Mouse (Mus musculus) intestine, embryonic 14.5 days (tissue): Measurements from ENCODE around the gene Tacr1. TPM values are rescaled to one million over a fixed set of nuclear protein-coding genes. Genes with fewer than 3 reads are reported as not detected.

Source experiments
- ATAC-seq: fragments of 200-750 bp; cut with Nextera tagmentation; replicated peaks from 2 replicates; pipeline ENCODE4 v1.8.0; 2017; ENCODE audit warnings: low read depth, moderate number of reproducible peaks, moderate TSS enrichment, moderate library complexity; ENCODE audit not compliant: low FRiP score, low TSS enrichment
- DNase-seq: peaks from one replicate; pipeline ENCODE4 v3.0.0-alpha.2; 2018; ENCODE audit warnings: low spot score
- H3K27ac ChIP-seq: fragments of 300-500 bp; sonication (generic); 2 replicates; pipeline ENCODE4 v1.5.1; 2014; ENCODE audit warnings: low read depth, mild to moderate bottlenecking, control low read depth
- H3K27me3 ChIP-seq: fragments of 300-500 bp; sonication (generic); replicated peaks from 2 replicates; pipeline ENCODE4 v1.6.1; 2014; ENCODE audit warnings: low read length, control low read depth; ENCODE audit not compliant: control insufficient read depth, insufficient read depth
- H3K36me3 ChIP-seq: fragments of 300-500 bp; sonication (generic); 2 replicates; pipeline ENCODE4 v1.6.1; 2014; ENCODE audit warnings: low read length, control low read depth; ENCODE audit not compliant: control insufficient read depth, insufficient read depth
- H3K4me1 ChIP-seq: fragments of 300-500 bp; sonication (generic); replicated peaks from 2 replicates; pipeline ENCODE4 v1.6.1; 2014; ENCODE audit warnings: low read length, control low read depth, mixed read lengths; ENCODE audit not compliant: control insufficient read depth, insufficient read depth
- H3K4me2 ChIP-seq: fragments of 300-500 bp; sonication (generic); 2 replicates; pipeline ENCODE4 v1.6.1; 2014; ENCODE audit warnings: low read length
- H3K4me3 ChIP-seq: fragments of 300-500 bp; sonication (generic); 2 replicates; pipeline ENCODE4 v1.5.1; 2014; ENCODE audit warnings: low read depth, low read length, control low read depth, mixed read lengths
- H3K9ac ChIP-seq: fragments of 300-500 bp; sonication (generic); 2 replicates; pipeline ENCODE4 v1.6.1; 2014; ENCODE audit warnings: mild to moderate bottlenecking, low read length
- H3K9me3 ChIP-seq: fragments of 300-500 bp; sonication (generic); 2 replicates; pipeline ENCODE4 v1.6.1; 2016; ENCODE audit warnings: low read length, control low read depth; ENCODE audit not compliant: control insufficient read depth
- WGBS: fragments of 180-500 bp; shearing (Covaris S2); extraction: QIAGEN DNeasy Blood & Tissue Kit; methylation state at CpG from one replicate; pipeline ENCODE4 v1.1.7; 2014; 5-methylcytosine and 5-hydroxymethylcytosine counted together
- polyA plus RNA-seq: library from polyadenylated mRNA; unstranded; fragments of >200 nt; fragmentation: Nextera tagmentation; extraction: Ambion mirVana; gene quantifications from 2 replicates; pipeline ENCODE4 v1.2.1, GENCODE M21; 2014

Gene Tacr1
- polyA plus RNA-seq, 1 experiment from 2014 or later, result 2.8 TPM

DNA sequence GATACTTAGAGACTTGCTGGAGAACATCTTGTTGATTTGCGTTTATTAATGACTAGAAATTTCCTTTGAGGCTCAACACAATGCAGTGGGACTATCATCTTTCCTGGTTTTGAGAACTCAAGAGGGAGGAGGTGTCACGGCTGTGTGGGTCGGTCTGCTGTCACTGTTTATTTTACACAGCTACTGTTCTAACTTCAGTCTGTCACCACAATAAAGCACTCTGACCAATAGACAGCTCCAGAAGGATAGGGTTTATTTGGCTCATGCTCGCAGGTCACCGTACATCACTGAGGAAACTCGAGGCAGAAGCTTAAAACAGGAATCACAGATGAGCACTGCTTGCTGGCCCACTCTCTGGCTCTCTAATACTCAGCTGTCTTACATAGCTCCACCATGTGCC, 92.3 kb downstream of the Tacr1 start:
- Histone ChIP-seq H3K4me1 (no peaks in the 10 kb centered on the region), H3K9ac (no peak overlapping the region), H3K36me3 (no peaks in the 10 kb centered on the region), H3K4me2 (no peak overlapping the region), H3K9me3 (no peaks in the 10 kb centered on the region), H3K27me3 (no peaks in the 10 kb centered on the region), H3K27ac (no peak overlapping the region), H3K4me3 (no peak overlapping the region)
- WGBS, result 41% methylated on average over 6 of the region's 6 CpGs
- ATAC-seq (no peak), DNase-seq (no peak)

DNA sequence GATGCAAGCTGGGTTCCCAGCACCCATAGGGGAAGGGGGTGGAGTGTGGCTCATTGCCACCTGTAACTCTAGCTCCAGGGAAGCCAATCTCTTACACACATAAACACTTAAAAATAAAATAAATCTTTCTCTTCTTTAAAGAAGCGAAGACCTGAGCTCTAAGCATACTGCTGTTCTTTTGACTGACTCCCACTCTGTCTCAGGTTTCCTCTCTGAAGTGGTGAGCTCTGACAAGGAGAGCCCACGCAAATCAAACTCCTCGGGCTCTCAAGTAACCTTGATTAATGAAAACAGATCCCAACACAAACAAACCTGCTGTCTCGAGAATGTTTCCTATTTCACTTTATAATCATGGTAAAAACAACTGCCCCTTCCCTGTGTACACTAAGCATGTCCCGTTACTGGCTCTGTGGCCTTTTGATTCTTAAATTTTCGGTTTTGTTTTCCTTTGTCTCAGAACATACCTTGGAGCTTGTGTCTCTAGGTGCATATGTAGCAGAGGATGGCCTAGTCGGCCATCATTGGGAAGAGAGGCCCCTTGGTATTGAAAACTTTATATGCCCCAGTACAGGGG, 108.8 kb downstream of the Tacr1 start:
- WGBS, result 50% methylated on average over 7 of the region's 7 CpGs
- ATAC-seq (no peak), DNase-seq (no peak)
- Histone ChIP-seq H3K27ac (no peak overlapping the region), H3K4me2 (no peak overlapping the region), H3K36me3 (no peaks in the 10 kb centered on the region), H3K4me1 (no peaks in the 10 kb centered on the region), H3K4me3 (no peak overlapping the region), H3K27me3 (no peaks in the 10 kb centered on the region), H3K9me3 (no peaks in the 10 kb centered on the region), H3K9ac (no peak overlapping the region)

DNA sequence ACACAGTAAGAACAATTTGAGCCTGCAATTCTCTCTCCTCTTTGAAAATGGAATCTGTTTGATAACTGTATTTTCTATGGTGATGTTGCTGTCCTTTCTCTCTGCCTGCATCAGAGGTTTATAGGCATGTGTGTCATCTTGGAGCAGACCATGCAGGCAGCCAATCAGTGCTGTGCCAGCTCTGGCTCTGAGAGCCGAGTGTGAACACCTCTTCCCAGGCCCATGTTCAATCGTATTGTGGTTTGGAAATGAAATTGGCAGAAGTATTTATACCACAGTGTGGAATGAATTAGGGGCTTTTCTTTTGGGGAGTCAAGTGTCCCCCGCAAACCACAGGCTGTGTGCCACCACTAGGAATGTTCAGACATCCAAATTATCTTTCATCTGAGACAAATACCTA, 117.5 kb downstream of the Tacr1 start:
- H3K27me3 ChIP-seq, result no peaks in the 10 kb centered on the region
- no peak overlapping the region for H3K4me2 ChIP-seq
- H3K36me3 ChIP-seq, result no peaks in the 10 kb centered on the region
- no peak overlapping the region for H3K9ac ChIP-seq
- no peak overlapping the region for H3K4me3 ChIP-seq
- DNase-seq (no peak), ATAC-seq (no peak)
- no peak overlapping the region for H3K27ac ChIP-seq
- H3K9me3 ChIP-seq, result no peaks in the 10 kb centered on the region
- no peaks in the 10 kb centered on the region for H3K4me1 ChIP-seq
- WGBS, result 81% methylated on average over 3 of the region's 3 CpGs

DNA sequence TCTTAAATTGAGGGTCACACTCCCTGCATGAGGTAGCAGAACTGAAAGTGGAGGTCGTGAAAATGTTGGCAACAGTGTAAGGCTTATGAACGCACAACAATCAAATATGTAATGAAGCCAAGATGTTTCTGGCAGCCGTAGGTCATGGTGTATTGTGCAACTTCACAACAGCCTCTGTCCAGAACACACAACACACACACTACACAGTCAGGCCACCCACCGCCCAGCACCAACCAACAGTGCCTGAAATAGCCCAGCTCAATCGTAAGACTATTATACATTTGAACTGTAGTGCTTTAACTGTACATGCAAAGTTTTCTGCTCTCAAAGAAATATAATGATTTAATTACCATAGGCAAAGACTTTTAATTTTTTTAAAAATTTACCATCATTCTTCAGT, 120.4 kb downstream of the Tacr1 start:
- Histone ChIP-seq H3K9ac (no peak overlapping the region), H3K27ac (no peak overlapping the region), H3K4me2 (no peak overlapping the region), H3K4me3 (no peak overlapping the region), H3K36me3 (no peaks in the 10 kb centered on the region), H3K9me3 (no peaks in the 10 kb centered on the region), H3K4me1 (no peaks in the 10 kb centered on the region; the same call in 1 of the 2 replicates), H3K27me3 (no peaks in the 10 kb centered on the region)
- WGBS, result 91% methylated on average over 5 of the region's 5 CpGs
- ATAC-seq, result no peak
- DNase-seq, result no peak

DNA sequence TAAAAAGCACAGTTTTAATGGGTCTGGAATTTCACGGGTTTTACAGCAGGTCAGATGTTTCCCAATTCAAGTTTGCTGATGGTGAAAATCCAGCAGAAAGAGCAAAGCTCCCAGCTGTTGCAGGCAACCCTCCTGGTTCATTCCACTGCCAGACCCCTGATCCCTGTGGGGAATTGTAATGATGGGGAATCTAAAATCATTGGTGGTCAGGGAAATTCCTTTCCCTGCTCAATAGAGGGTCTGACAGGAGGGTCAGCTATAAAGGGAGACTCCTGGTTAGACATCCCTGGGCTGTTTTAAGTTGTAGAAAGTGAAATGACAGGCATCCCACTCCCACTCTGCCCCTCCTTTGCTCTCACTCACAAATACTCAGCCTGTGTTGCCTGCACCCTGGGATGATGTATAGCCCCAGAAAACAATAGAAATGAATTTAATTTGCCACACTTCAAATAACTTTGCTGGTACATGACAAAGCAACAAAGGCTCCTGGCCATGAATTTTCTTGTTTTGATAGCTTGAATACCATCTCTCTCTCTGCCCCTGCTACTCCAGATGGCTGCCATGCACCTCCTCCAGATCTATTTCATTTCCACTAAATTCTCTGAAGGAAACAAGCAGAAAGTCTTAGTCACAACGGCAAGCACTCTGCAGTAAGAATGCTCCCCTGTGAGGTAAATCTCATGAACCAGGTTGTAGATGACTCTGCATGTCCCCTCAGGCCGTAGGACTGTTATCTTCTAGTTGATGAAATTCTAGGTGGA, 123.2 kb downstream of the Tacr1 start:
- Histone ChIP-seq H3K36me3 (no peaks in the 10 kb centered on the region), H3K4me1 (no peaks in the 10 kb centered on the region; the same call in 1 of the 2 replicates), H3K9me3 (no peaks in the 10 kb centered on the region), H3K9ac (no peak overlapping the region), H3K4me2 (no peak overlapping the region), H3K27me3 (no peaks in the 10 kb centered on the region), H3K27ac (no peak overlapping the region), H3K4me3 (no peak overlapping the region)
- 45% methylated on average over 3 of the region's 3 CpGs for WGBS
- ATAC-seq (no peak), DNase-seq (no peak)

DNA sequence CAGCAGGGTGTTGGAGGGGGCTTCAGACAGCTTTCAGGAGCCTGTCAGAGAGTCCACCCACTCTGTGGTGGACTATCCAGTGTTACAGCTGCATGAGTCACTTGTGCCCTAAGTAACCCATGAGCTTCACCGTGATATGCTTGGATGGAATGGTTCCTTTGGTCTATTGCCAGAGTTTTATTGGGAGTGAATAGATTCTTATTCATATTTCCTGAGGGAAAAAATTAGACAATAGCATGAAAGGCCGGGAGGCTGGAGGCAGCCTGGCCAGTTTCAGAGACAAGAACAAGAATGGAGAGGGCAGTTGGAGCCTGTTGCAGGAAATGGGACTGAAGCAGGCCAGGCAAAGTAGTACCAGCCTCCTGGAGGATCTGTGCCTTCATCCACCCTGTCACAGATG, 126.5 kb downstream of the Tacr1 start:
- H3K4me2 ChIP-seq, result no peak overlapping the region
- ATAC-seq (no peak), DNase-seq (no peak)
- no peak overlapping the region for H3K4me3 ChIP-seq
- no peaks in the 10 kb centered on the region for H3K36me3 ChIP-seq
- H3K9ac ChIP-seq, result no peak overlapping the region
- no peaks in the 10 kb centered on the region for H3K9me3 ChIP-seq
- no peak overlapping the region for H3K27ac ChIP-seq
- WGBS, result 74% methylated on average over 2 of the region's 2 CpGs
- H3K4me1 ChIP-seq, result no peaks in the 10 kb centered on the region; the same call in 1 of the 2 replicates
- H3K27me3 ChIP-seq, result no peaks in the 10 kb centered on the region

DNA sequence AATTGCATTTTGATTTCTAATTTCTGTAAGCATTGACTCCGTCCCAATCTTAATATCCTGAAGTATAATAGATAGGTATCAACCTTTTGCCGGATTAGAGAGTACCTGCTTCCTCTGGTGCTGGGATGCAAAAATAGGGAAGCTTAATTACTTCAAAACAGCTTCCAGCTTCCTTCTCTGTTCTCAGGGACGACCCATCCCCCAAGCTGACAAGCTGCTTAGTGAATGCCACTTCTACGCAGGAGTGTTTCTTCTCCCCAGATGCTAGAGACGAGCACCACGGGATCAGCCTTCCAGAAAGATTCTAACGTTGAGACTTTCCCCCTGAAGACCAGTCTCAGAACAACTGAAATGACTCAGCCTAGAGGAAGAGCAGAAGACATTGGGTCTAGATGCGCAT, 134.5 kb downstream of the Tacr1 start:
- H3K9me3 ChIP-seq, result no peaks in the 10 kb centered on the region
- H3K9ac ChIP-seq, result no peak overlapping the region
- no peaks in the 10 kb centered on the region for H3K27me3 ChIP-seq
- 64% methylated on average over 8 of the region's 8 CpGs for WGBS
- H3K4me1 ChIP-seq, result no peaks in the 10 kb centered on the region
- H3K36me3 ChIP-seq, result no peaks in the 10 kb centered on the region
- no peak for DNase-seq
- no peak overlapping the region for H3K4me3 ChIP-seq
- no peak for ATAC-seq
- H3K27ac ChIP-seq, result no peak overlapping the region
- H3K4me2 ChIP-seq, result no peak overlapping the region

DNA sequence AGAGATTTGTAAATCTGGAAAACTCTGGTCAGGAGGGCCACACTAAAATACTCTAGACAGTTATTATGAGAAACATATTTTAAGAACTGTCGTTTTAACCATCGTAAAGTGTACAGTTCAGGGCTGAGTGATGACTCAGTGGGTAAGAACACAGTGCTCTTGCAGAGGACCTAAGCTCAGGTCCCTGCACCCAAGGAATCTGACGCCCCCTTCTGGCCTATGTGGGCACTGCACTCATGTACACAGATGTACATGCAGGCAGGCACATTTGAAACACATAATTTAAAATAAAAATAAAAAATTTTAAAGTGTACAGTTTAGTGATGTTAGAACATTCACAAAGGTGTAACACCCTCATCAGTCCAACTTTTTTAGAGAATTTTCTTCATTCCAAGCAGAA, 147.1 kb downstream of the Tacr1 start:
- Histone ChIP-seq H3K9ac (no peak overlapping the region), H3K4me1 (peaks cover 5% of the 10 kb centered on the region), H3K9me3 (peaks cover 5% of the 10 kb centered on the region), H3K27ac (no peak overlapping the region), H3K27me3 (no peaks in the 10 kb centered on the region), H3K4me2 (no peak overlapping the region), H3K4me3 (no peak overlapping the region), H3K36me3 (no peaks in the 10 kb centered on the region)
- no peak for ATAC-seq
- 50% methylated on average over 3 of the region's 3 CpGs for WGBS
- no peak for DNase-seq

DNA sequence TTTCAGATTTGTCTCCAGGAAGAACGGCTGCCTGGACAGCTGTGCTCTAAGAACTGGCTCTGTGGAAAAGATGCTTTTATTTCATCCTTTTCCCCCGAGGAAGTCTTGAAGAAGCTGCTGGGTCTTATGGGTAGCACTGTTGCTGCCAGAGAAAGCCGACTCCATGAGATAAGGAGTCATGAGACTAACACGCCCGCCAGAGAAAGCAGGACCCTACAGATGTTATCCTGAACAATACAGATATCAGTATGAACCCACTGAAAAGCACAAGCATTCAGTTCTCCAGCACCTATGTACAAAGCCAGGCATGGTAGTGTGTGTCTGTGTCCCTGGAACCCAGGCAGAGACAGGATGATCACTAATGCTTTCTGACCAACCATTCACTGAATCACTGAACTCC, 173.3 kb downstream of the Tacr1 start:
- Histone ChIP-seq H3K4me2 (no peak overlapping the region), H3K4me1 (no peaks in the 10 kb centered on the region), H3K36me3 (no peaks in the 10 kb centered on the region), H3K9ac (no peak overlapping the region), H3K27ac (no peak overlapping the region), H3K27me3 (no peaks in the 10 kb centered on the region), H3K9me3 (no peaks in the 10 kb centered on the region), H3K4me3 (no peak overlapping the region)
- DNase-seq (no peak), ATAC-seq (no peak)
- WGBS, result 79% methylated on average over 5 of the region's 5 CpGs
